Mouse (Mus musculus): ENCODE data around the gene Itsn2. TPM values are rescaled to one million over a fixed set of nuclear protein-coding genes. Genes with fewer than 3 reads are reported as not detected.
"Not testable (repeated sequence)": the region's sequence is repeated elsewhere in the genome, so short reads cannot be mapped to it uniquely, and the experiment has no call there.

Itsn2 gene
- polyA plus RNA-seq (2015; fragmentation: Nextera tagmentation; extraction: Ambion mirVana): 18.8 and 19.2 TPM in 2 replicates

- peak within 1 kb of the TSS; percentile 96 for H3K9ac ChIP-seq (ENCODE audit: low read depth, low read length)
- H3K4me3 ChIP-seq (ENCODE audit: low read depth, low read length): peak within 1 kb of the TSS; percentile 91
- peaks cover 12% of the 10 kb centered on the region for H3K4me1 ChIP-seq (ENCODE audit: control insufficient read depth, low read depth, low read length)
- H3K27me3 ChIP-seq (ENCODE audit: control insufficient read depth, insufficient read depth, low read depth, low read length): no peaks in the 10 kb centered on the region
- WGBS (ENCODE audit: insufficient replicate concordance): 2% methylated on average over 43 of the region's 49 CpGs
- peak; percentile 87 for ATAC-seq (ENCODE audit: low read depth)
- peak within 1 kb of the TSS; percentile 87 for H3K27ac ChIP-seq (ENCODE audit: low read length)
- H3K4me2 ChIP-seq (ENCODE audit: low read depth, low read length): peak within 1 kb of the TSS; percentile 95
- no peaks in the 10 kb centered on the region for H3K9me3 ChIP-seq (replicated peaks; ENCODE audit: control insufficient read depth, low read length)
- H3K36me3 ChIP-seq (ENCODE audit: control insufficient read depth, insufficient read depth): no peaks in the 10 kb centered on the region
Measured at GRCm38 (mm10) chr12:4592541-4593165, at the start of gene Itsn2, which contains the start of gene Gm3625. TSS of gene Itsn2 (plus strand) at chr12:4592638. TSS of gene Gm3625 (minus strand) at chr12:4592927.

- no peak overlapping the region for H3K27ac ChIP-seq (ENCODE audit: low read length)
- no peak overlapping the region for H3K9ac ChIP-seq (ENCODE audit: low read depth, low read length)
- H3K27me3 ChIP-seq (ENCODE audit: control insufficient read depth, insufficient read depth, low read depth, low read length): no peaks in the 10 kb centered on the region
- H3K4me3 ChIP-seq (ENCODE audit: low read depth, low read length): no peak overlapping the region
- H3K36me3 ChIP-seq (ENCODE audit: control insufficient read depth, insufficient read depth): no peaks in the 10 kb centered on the region
- 62% methylated on average over 5 of the region's 5 CpGs for WGBS (ENCODE audit: insufficient replicate concordance)
- no peaks in the 10 kb centered on the region for H3K4me1 ChIP-seq (ENCODE audit: control insufficient read depth, low read depth, low read length)
- H3K4me2 ChIP-seq (ENCODE audit: low read depth, low read length): no peak overlapping the region
- H3K9me3 ChIP-seq (replicated peaks; ENCODE audit: control insufficient read depth, low read length): no peaks in the 10 kb centered on the region
- peak; percentile 19; the same call in 1 of the 2 replicates for ATAC-seq (ENCODE audit: low read depth)
Measured at GRCm38 (mm10) chr12:4544400-4544919, 48.0 kb upstream of the Itsn2 start.

DNA sequence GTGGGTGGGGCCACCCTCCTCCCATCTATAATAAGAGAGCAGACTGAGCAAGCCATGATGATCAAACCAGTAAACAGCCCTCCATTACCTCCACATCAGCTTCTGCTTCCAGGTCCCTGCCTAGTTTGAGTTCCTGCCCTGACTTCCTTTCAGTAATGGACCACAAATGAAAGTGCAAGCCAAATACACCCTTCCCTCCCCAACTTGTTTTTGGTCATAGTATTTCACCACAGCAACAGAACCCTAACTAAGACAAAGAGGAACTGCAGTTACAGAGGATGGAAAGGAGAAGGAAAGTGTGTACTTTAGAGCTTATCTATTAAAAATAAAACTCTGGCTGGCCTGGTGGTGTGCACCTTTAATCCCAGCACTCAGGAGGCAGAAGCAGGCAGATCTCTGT lies 47.0 kb upstream of the Itsn2 start:
- H3K36me3 ChIP-seq (ENCODE audit: control insufficient read depth, insufficient read depth): no peaks in the 10 kb centered on the region
- ATAC-seq (ENCODE audit: low read depth): no peak
- H3K27me3 ChIP-seq (ENCODE audit: control insufficient read depth, insufficient read depth, low read depth, low read length): no peaks in the 10 kb centered on the region
- no peak overlapping the region for H3K27ac ChIP-seq (ENCODE audit: low read length)
- H3K4me1 ChIP-seq (ENCODE audit: control insufficient read depth, low read depth, low read length): no peaks in the 10 kb centered on the region
- H3K9me3 ChIP-seq (replicated peaks; ENCODE audit: control insufficient read depth, low read length): no peaks in the 10 kb centered on the region
- H3K4me3 ChIP-seq (ENCODE audit: low read depth, low read length): no peak overlapping the region
- H3K9ac ChIP-seq (ENCODE audit: low read depth, low read length): no peak overlapping the region
- no peak overlapping the region for H3K4me2 ChIP-seq (ENCODE audit: low read depth, low read length)

DNA sequence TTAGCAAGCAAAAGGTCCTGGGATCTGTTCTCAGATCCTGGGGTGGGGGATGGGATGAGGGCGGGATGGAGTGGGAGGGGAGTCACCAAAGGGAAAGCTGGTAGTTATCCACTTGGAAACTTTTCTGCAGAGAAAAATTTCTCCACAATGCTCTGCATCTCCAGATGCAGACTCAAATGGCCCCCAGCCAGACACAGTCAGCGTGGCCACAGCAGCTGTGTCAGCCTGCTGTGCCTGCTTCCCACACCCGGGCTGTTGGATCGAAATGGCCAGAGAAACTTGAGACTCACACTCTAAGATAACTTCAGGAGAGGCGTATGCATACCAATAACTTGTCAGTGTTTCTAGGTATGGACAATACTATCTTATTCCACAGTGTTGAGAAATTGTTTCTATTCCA lies 45.9 kb upstream of the Itsn2 start:
- Histone ChIP-seq H3K4me3 (ENCODE audit: low read depth, low read length) (no peak overlapping the region), H3K36me3 (ENCODE audit: control insufficient read depth, insufficient read depth) (no peaks in the 10 kb centered on the region), H3K27ac (ENCODE audit: low read length) (no peak overlapping the region), H3K4me1 (ENCODE audit: control insufficient read depth, low read depth, low read length) (no peaks in the 10 kb centered on the region), H3K9ac (ENCODE audit: low read depth, low read length) (no peak overlapping the region), H3K9me3 (replicated peaks; ENCODE audit: control insufficient read depth, low read length) (no peaks in the 10 kb centered on the region), H3K27me3 (ENCODE audit: control insufficient read depth, insufficient read depth, low read depth, low read length) (no peaks in the 10 kb centered on the region), H3K4me2 (ENCODE audit: low read depth, low read length) (no peak overlapping the region)
- 57% methylated on average over 5 of the region's 5 CpGs for WGBS (ENCODE audit: insufficient replicate concordance)
- ATAC-seq (ENCODE audit: low read depth): no peak

GRCm38 (mm10) chr12:4547557-4547956 lies 44.9 kb upstream of the Itsn2 start:
- 60% methylated on average over 14 of the region's 14 CpGs for WGBS (ENCODE audit: insufficient replicate concordance)
- Histone ChIP-seq H3K9me3 (replicated peaks; ENCODE audit: control insufficient read depth, low read length) (no peaks in the 10 kb centered on the region), H3K9ac (ENCODE audit: low read depth, low read length) (no peak overlapping the region), H3K4me3 (ENCODE audit: low read depth, low read length) (no peak overlapping the region), H3K4me1 (ENCODE audit: control insufficient read depth, low read depth, low read length) (no peaks in the 10 kb centered on the region), H3K36me3 (ENCODE audit: control insufficient read depth, insufficient read depth) (no peaks in the 10 kb centered on the region), H3K27ac (ENCODE audit: low read length) (no peak overlapping the region), H3K27me3 (ENCODE audit: control insufficient read depth, insufficient read depth, low read depth, low read length) (no peaks in the 10 kb centered on the region), H3K4me2 (ENCODE audit: low read depth, low read length) (no peak overlapping the region)
- ATAC-seq (ENCODE audit: low read depth): no peak

- H3K9me3 ChIP-seq (replicated peaks; ENCODE audit: control insufficient read depth, low read length): no peaks in the 10 kb centered on the region
- no peaks in the 10 kb centered on the region for H3K4me1 ChIP-seq (ENCODE audit: control insufficient read depth, low read depth, low read length)
- no peaks in the 10 kb centered on the region for H3K36me3 ChIP-seq (ENCODE audit: control insufficient read depth, insufficient read depth)
- 0 out of 2 replicates have a peak overlapping the region, but pooled peaks have one; percentile 36 for H3K4me2 ChIP-seq (ENCODE audit: low read depth, low read length)
- H3K9ac ChIP-seq (ENCODE audit: low read depth, low read length): no peak overlapping the region
- H3K4me3 ChIP-seq (ENCODE audit: low read depth, low read length): peak overlapping the region; percentile 10; the same call in 1 of the 2 replicates
- H3K27me3 ChIP-seq (ENCODE audit: control insufficient read depth, insufficient read depth, low read depth, low read length): no peaks in the 10 kb centered on the region
- no peak for ATAC-seq (ENCODE audit: low read depth)
- H3K27ac ChIP-seq (ENCODE audit: low read length): no peak overlapping the region
- WGBS (ENCODE audit: insufficient replicate concordance): 18% methylated on average over 18 of the region's 18 CpGs
Measured at GRCm38 (mm10) chr12:4548053-4549013, 44.1 kb upstream of the Itsn2 start.

DNA sequence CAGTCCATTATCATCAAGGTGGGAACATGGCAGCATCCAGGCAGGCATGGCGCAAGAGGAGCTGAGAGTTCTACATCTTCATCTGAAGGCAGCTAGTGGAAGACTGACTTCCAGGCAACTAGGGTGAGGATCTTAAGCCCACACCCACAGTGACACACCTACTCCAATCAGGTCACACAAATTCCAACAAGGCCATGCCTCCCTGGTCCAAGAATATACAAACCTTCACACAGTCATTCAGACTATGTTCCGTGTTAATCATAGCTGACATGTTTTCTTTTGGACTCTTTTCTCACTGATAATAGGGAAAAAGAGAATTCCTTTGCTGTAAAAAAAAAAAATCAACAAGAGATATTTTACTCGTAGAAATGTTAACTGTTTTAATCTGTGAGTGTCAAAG lies 38.7 kb upstream of the Itsn2 start:
- not testable (repeated sequence) for H3K4me1 ChIP-seq (ENCODE audit: control insufficient read depth, low read depth, low read length); ATAC-seq (ENCODE audit: low read depth); H3K9ac ChIP-seq (ENCODE audit: low read depth, low read length); H3K27ac ChIP-seq (ENCODE audit: low read length); H3K4me2 ChIP-seq (ENCODE audit: low read depth, low read length); H3K27me3 ChIP-seq (ENCODE audit: control insufficient read depth, insufficient read depth, low read depth, low read length); H3K4me3 ChIP-seq (ENCODE audit: low read depth, low read length); H3K9me3 ChIP-seq (replicated peaks; ENCODE audit: control insufficient read depth, low read length); H3K36me3 ChIP-seq (ENCODE audit: control insufficient read depth, insufficient read depth)
- WGBS (ENCODE audit: insufficient replicate concordance): 64% methylated on average over 3 of the region's 3 CpGs

DNA sequence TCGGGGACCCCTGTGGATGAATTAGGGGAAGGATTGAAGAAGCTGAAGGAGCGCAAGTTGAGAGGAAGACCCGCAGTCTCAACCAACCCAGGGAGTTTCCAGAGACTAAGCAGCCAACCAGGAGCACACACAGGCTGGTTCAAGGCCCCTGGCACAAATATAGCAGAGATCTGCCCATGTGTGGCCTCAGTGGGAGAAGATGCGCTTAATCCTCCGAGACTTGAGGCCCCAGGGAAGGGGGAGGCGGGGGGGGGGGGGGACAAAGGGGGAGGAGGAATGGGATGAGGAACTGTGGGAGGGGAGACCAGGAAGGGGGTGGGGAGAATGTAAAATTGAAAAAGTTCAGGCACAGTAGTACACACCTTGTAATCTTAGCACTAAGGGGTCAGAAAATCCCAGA lies 37.0 kb upstream of the Itsn2 start:
- no peak for ATAC-seq (ENCODE audit: low read depth)
- Histone ChIP-seq H3K4me1 (ENCODE audit: control insufficient read depth, low read depth, low read length) (no peaks in the 10 kb centered on the region), H3K4me2 (ENCODE audit: low read depth, low read length) (no peak overlapping the region), H3K36me3 (ENCODE audit: control insufficient read depth, insufficient read depth) (no peaks in the 10 kb centered on the region), H3K9me3 (replicated peaks; ENCODE audit: control insufficient read depth, low read length) (no peaks in the 10 kb centered on the region), H3K27me3 (ENCODE audit: control insufficient read depth, insufficient read depth, low read depth, low read length) (no peaks in the 10 kb centered on the region), H3K27ac (ENCODE audit: low read length) (no peak overlapping the region), H3K4me3 (ENCODE audit: low read depth, low read length) (no peak overlapping the region), H3K9ac (ENCODE audit: low read depth, low read length) (no peak overlapping the region)
- WGBS (ENCODE audit: insufficient replicate concordance): 77% methylated on average over 5 of the region's 6 CpGs

- Histone ChIP-seq H3K9me3 (replicated peaks; ENCODE audit: control insufficient read depth, low read length) (no peaks in the 10 kb centered on the region), H3K4me3 (ENCODE audit: low read depth, low read length) (no peak overlapping the region), H3K36me3 (ENCODE audit: control insufficient read depth, insufficient read depth) (no peaks in the 10 kb centered on the region), H3K4me1 (ENCODE audit: control insufficient read depth, low read depth, low read length) (no peaks in the 10 kb centered on the region), H3K27ac (ENCODE audit: low read length) (no peak overlapping the region), H3K4me2 (ENCODE audit: low read depth, low read length) (no peak overlapping the region), H3K27me3 (ENCODE audit: control insufficient read depth, insufficient read depth, low read depth, low read length) (no peaks in the 10 kb centered on the region), H3K9ac (ENCODE audit: low read depth, low read length) (no peak overlapping the region)
- ATAC-seq (ENCODE audit: low read depth): no peak
- WGBS (ENCODE audit: insufficient replicate concordance): 74% methylated on average over 9 of the region's 9 CpGs
Measured at GRCm38 (mm10) chr12:4556891-4557290, 35.5 kb upstream of the Itsn2 start.
